ENCODE assay signal across 8 mouse cellular contexts in genomic region chr2:113216746-113217461, GRCm38 (mm10). TPM values are rescaled to one million over a fixed set of nuclear protein-coding genes. Genes with fewer than 3 reads are reported as not detected.
DNase-seq lines count a peak whose midpoint lies in the region; ATAC-seq lines count a peak whose summit lies in the region.

Gene Ryr3 (minus strand): TSS chr2:113217096.

- peak; percentile 4 to 23 for DNase-seq in adrenal gland, adult (ENCODE audit: inconsistent age in 2 of 2, low spot score in 1 of 2)
- no peak for DNase-seq in adrenal gland, postnatal 4 days (ENCODE audit: low spot score in 2 of 2)
- peak; percentile 20 for DNase-seq in WW6 (ENCODE audit: low read depth, low spot score)
- peak; percentile 71 for DNase-seq in hindbrain, embryonic 10.5 days (ENCODE audit: low spot score)
- DNase-seq in left cerebral cortex, postnatal 4 days, result peak; percentile 77
- peak; percentile 73 for DNase-seq in neural tube, embryonic 10.5 days (ENCODE audit: extremely low spot score, low spot score)
- peak; percentile 3 for DNase-seq in urinary bladder, postnatal 25 days (ENCODE audit: low spot score)

- no peak within 1 kb of the TSS for H3K27ac ChIP-seq in embryonic facial prominence, embryonic 13.5 days
- H3K27ac ChIP-seq in hindbrain, embryonic 10.5 days, result peak within 1 kb of the TSS; percentile 86

- WGBS in embryonic facial prominence, embryonic 13.5 days, result under 1% methylated on average over 60 of the region's 72 CpGs
- WGBS in hindbrain, embryonic 10.5 days, result 1% methylated on average over 67 of the region's 72 CpGs

- peak; percentile 77 for ATAC-seq in embryonic facial prominence, embryonic 13.5 days (ENCODE audit: insufficient number of reproducible peaks, insufficient read depth, low FRiP score, low TSS enrichment, low read depth)

- no peaks in the 10 kb centered on the region for H3K36me3 ChIP-seq in embryonic facial prominence, embryonic 13.5 days
- H3K36me3 ChIP-seq in hindbrain, embryonic 10.5 days, result no peaks in the 10 kb centered on the region

- peaks cover 4% of the 10 kb centered on the region; the same call in 1 of the 2 replicates for H3K9me3 ChIP-seq in embryonic facial prominence, embryonic 13.5 days
- no peaks in the 10 kb centered on the region for H3K9me3 ChIP-seq in hindbrain, embryonic 10.5 days

- peak within 1 kb of the TSS; percentile 95 for H3K4me2 ChIP-seq in embryonic facial prominence, embryonic 13.5 days

- peak within 1 kb of the TSS; percentile 64 for H3K9ac ChIP-seq in embryonic facial prominence, embryonic 13.5 days

- intact Hi-C loops in left cerebral cortex, postnatal 4 days (cut with DNase I), result loop anchor here (5.0 kb wide), 1 partner anchor 405 kb away; no protein-coding TSS in a partner anchor

- H3K4me3 ChIP-seq in embryonic facial prominence, embryonic 13.5 days, result peak within 1 kb of the TSS; percentile 58
- peak within 1 kb of the TSS; percentile 67 for H3K4me3 ChIP-seq in hindbrain, embryonic 10.5 days

- peaks cover 8% of the 10 kb centered on the region; the same call in 1 of the 2 replicates for H3K4me1 ChIP-seq in embryonic facial prominence, embryonic 13.5 days
- peaks cover 14% of the 10 kb centered on the region; the same call in 1 of the 2 replicates for H3K4me1 ChIP-seq in hindbrain, embryonic 10.5 days (replicated peaks)

- peaks cover 62% of the 10 kb centered on the region for H3K27me3 ChIP-seq in embryonic facial prominence, embryonic 13.5 days
- peaks cover 59% of the 10 kb centered on the region for H3K27me3 ChIP-seq in hindbrain, embryonic 10.5 days (ENCODE audit: insufficient read depth, poor library complexity, severe bottlenecking)

RNA-seq across cellular contexts. Expression of gene Ryr3, which starts in this region (rescaled TPM):
- total RNA-seq in adrenal gland, postnatal 4 days (2021), result 1 to 10 TPM; 1.4 to 2.1 TPM
- 0.89 and 1.3 TPM in 2 replicates for polyA plus RNA-seq in embryonic facial prominence, embryonic 13.5 days (2015; fragmentation: Nextera tagmentation; extraction: Ambion mirVana)
- polyA plus RNA-seq in hindbrain, embryonic 10.5 days (2016; fragmentation: Nextera tagmentation; extraction: Ambion mirVana), result 0.32 and 0.47 TPM in 2 replicates
- total RNA-seq in left cerebral cortex, postnatal 4 days (2021), result 10 to 100 TPM; 43.7 to 47.5 TPM

Comparison
In these comparisons a context has a peak if more than half of its experiments do, and no peak if none do; other contexts are left out.
1. RNA of gene Ryr3 (total RNA-seq): 43.7 to 47.5 TPM in left cerebral cortex, postnatal 4 days; 1.4 to 2.1 TPM in adrenal gland, postnatal 4 days; every median in the first group is over 10 times any median in the second.
2. DNase-seq: peak in adrenal gland, adult (2 of 2), WW6 (single experiment), left cerebral cortex, postnatal 4 days (single experiment), neural tube, embryonic 10.5 days (single experiment) and urinary bladder, postnatal 25 days (single experiment); none in adrenal gland, postnatal 4 days (0 of 2).
3. Peak in DNase-seq, H3K4me3 ChIP-seq and H3K27ac ChIP-seq in hindbrain, embryonic 10.5 days; RNA of the gene not detected or under 1 TPM.